Mouse (Mus musculus) liver, embryonic 11.5 days (tissue): ENCODE data around the gene Foxp1. TPM values are rescaled to one million over a fixed set of nuclear protein-coding genes. Genes with fewer than 3 reads are reported as not detected.

Experiments
- ATAC-seq: fragments of 200-750 bp; cut with Nextera tagmentation; replicated peaks from 2 replicates; pipeline ENCODE4 v1.8.0; 2017; ENCODE audit warnings: moderate number of reproducible peaks, mild to moderate bottlenecking, moderate TSS enrichment, moderate library complexity; ENCODE audit not compliant: low FRiP score
- DNase-seq: peaks from one replicate; pipeline ENCODE4 v3.0.0-alpha.2; 2017; ENCODE audit warnings: low spot score
- H3K27ac ChIP-seq: fragments of 300-500 bp; sonication (generic); 2 replicates; pipeline ENCODE4 v1.5.1; 2014; ENCODE audit warnings: mild to moderate bottlenecking, low read depth, low read length, control low read depth
- H3K27me3 ChIP-seq: fragments of 300-500 bp; sonication (generic); replicated peaks from 2 replicates; pipeline ENCODE4 v1.6.1; 2014; ENCODE audit warnings: low read length, mixed read lengths; ENCODE audit not compliant: control insufficient read depth, insufficient read depth
- H3K36me3 ChIP-seq: fragments of 300-500 bp; sonication (generic); 2 replicates; pipeline ENCODE4 v1.6.1; 2014; ENCODE audit warnings: mild to moderate bottlenecking, low read length, moderate library complexity, mixed read lengths; ENCODE audit not compliant: control insufficient read depth, insufficient read depth
- H3K4me1 ChIP-seq: fragments of 300-500 bp; sonication (generic); replicated peaks from 2 replicates; pipeline ENCODE4 v1.6.1; 2014; ENCODE audit warnings: low read length, mixed read lengths; ENCODE audit not compliant: control insufficient read depth, insufficient read depth
- H3K4me2 ChIP-seq: fragments of 300-500 bp; sonication (generic); 2 replicates; pipeline ENCODE4 v1.6.1; 2014; ENCODE audit warnings: mild to moderate bottlenecking, control low read depth, moderate library complexity
- H3K4me3 ChIP-seq: fragments of 300-500 bp; sonication (generic); 2 replicates; pipeline ENCODE4 v1.5.1; 2014; ENCODE audit warnings: low read depth, low read length, control low read depth
- H3K9ac ChIP-seq: fragments of 300-500 bp; sonication (generic); 2 replicates; pipeline ENCODE4 v1.6.1; 2014; ENCODE audit warnings: low read depth, low read length, control low read depth
- H3K9me3 ChIP-seq: fragments of 300-500 bp; sonication (generic); 2 replicates; pipeline ENCODE4 v1.6.1; 2016; ENCODE audit warnings: low read length, inconsistent platforms, mixed read lengths; ENCODE audit not compliant: control insufficient read depth
- whole genome bisulfite sequencing: fragments of 180-500 bp; shearing (Covaris S2); extraction: QIAGEN DNeasy Blood & Tissue Kit; methylation state at CpG from one replicate; pipeline ENCODE4 v1.1.7; 2014; 5-methylcytosine and 5-hydroxymethylcytosine counted together
- polyA plus RNA-seq: library from polyadenylated mRNA; unstranded; fragments of >200 nt; fragmentation: Nextera tagmentation; extraction: Ambion mirVana; gene quantifications from 2 replicates; pipeline ENCODE4 v1.2.1, GENCODE M21; 2014

Gene Foxp1
- polyA plus RNA-seq, 1 experiment from 2014 or later: 62.1 TPM

- H3K27ac ChIP-seq: no peak overlapping the region
- H3K4me3 ChIP-seq: no peak overlapping the region
- no peaks in the 10 kb centered on the region; the same call in 1 of the 2 replicates for H3K4me1 ChIP-seq
- no peaks in the 10 kb centered on the region for H3K27me3 ChIP-seq
- H3K9me3 ChIP-seq: no peaks in the 10 kb centered on the region
- 71% methylated on average over 3 of the region's 3 CpGs for WGBS
- ATAC-seq (no peak), DNase-seq (no peak)
- H3K4me2 ChIP-seq: no peak overlapping the region
- no peaks in the 10 kb centered on the region for H3K36me3 ChIP-seq
- no peak overlapping the region for H3K9ac ChIP-seq
Measured at GRCm38 (mm10) chr6:99467831-99468230, 54.7 kb downstream of the Foxp1 start.

GRCm38 (mm10) chr6:99467109-99467508 lies 55.4 kb downstream of the Foxp1 start:
- DNase-seq (no peak), ATAC-seq (no peak)
- Histone ChIP-seq H3K9ac (no peak overlapping the region), H3K27me3 (no peaks in the 10 kb centered on the region), H3K4me1 (no peaks in the 10 kb centered on the region; the same call in 1 of the 2 replicates), H3K36me3 (no peaks in the 10 kb centered on the region), H3K4me2 (no peak overlapping the region), H3K4me3 (no peak overlapping the region), H3K9me3 (no peaks in the 10 kb centered on the region), H3K27ac (no peak overlapping the region)
- WGBS: 56% methylated on average over 8 of the region's 8 CpGs

DNA sequence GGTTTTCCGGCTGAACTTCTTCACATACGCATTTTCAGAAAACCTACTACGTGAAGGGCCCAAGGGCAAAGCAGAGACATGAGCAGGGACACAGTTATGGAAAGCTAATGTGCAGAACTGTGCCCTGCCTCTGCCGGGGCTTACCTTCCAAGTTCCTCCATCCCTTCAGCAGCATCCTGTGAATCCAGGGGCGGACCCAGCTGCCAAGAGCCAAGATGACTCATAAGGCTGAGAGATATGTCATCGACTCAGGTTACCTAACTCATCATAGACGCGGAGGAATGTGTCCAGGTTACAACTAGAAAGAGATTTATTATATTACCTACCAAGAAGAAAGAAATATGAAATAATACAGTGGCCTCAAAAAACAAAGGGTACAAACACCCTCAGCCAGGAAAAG lies 56.2 kb downstream of the Foxp1 start:
- Histone ChIP-seq H3K9me3 (no peaks in the 10 kb centered on the region), H3K4me1 (no peaks in the 10 kb centered on the region; the same call in 1 of the 2 replicates), H3K9ac (no peak overlapping the region), H3K27me3 (no peaks in the 10 kb centered on the region), H3K4me3 (no peak overlapping the region), H3K27ac (no peak overlapping the region), H3K36me3 (no peaks in the 10 kb centered on the region), H3K4me2 (no peak overlapping the region)
- 72% methylated on average over 8 of the region's 8 CpGs for WGBS
- DNase-seq (no peak), ATAC-seq (no peak)

DNA sequence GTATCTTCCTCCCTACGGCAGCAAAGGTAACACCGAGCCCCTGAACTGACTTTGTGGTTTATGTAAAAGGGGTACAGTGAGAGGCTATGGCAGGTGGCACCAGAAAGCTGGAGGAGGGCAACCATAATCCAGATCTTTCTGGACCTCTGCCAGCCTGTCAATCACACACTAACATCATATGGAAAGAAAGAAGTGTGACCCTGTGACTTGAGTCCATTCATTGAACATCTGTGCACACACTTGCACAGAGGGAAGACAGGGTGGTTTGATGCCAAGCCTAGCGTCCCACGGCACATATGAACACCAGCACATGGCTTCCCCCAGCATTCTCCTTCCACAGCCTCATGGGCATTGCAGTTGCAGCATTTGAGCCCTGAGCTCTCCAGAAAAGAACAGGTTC lies 58.1 kb downstream of the Foxp1 start:
- no peak overlapping the region for H3K4me3 ChIP-seq
- WGBS: 89% methylated on average over 4 of the region's 4 CpGs
- no peaks in the 10 kb centered on the region for H3K9me3 ChIP-seq
- no peak overlapping the region for H3K4me2 ChIP-seq
- no peak overlapping the region for H3K9ac ChIP-seq
- H3K27me3 ChIP-seq: no peaks in the 10 kb centered on the region
- no peak for ATAC-seq
- no peaks in the 10 kb centered on the region; the same call in 1 of the 2 replicates for H3K36me3 ChIP-seq
- H3K27ac ChIP-seq: no peak overlapping the region
- no peak for DNase-seq
- H3K4me1 ChIP-seq: no peaks in the 10 kb centered on the region; the same call in 1 of the 2 replicates

DNA sequence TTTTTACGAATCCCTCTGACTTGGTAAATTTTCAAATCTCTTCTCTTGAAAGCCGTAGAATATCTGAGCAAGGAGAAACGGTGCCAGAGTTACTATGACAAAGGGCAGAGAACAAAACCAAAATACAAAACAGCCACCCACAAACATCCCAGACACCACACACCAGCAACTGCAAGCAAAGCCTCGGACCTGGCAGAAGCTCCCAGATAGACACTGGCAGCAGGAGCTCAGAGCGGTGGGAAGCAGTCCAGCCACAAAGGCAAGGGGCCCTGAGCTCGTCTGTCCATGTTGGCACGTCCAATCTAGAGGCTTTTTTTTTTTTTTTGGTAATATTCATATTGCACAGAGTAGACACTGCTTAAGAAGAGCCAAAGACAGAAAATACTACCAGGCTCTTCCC lies 58.6 kb downstream of the Foxp1 start:
- H3K9me3 ChIP-seq: no peaks in the 10 kb centered on the region
- H3K4me3 ChIP-seq: no peak overlapping the region
- H3K4me2 ChIP-seq: no peak overlapping the region
- H3K36me3 ChIP-seq: no peaks in the 10 kb centered on the region; the same call in 1 of the 2 replicates
- H3K9ac ChIP-seq: no peak overlapping the region
- DNase-seq (no peak), ATAC-seq (no peak)
- no peaks in the 10 kb centered on the region for H3K4me1 ChIP-seq
- no peak overlapping the region for H3K27ac ChIP-seq
- H3K27me3 ChIP-seq: no peaks in the 10 kb centered on the region
- 84% methylated on average over 7 of the region's 7 CpGs for WGBS

DNA sequence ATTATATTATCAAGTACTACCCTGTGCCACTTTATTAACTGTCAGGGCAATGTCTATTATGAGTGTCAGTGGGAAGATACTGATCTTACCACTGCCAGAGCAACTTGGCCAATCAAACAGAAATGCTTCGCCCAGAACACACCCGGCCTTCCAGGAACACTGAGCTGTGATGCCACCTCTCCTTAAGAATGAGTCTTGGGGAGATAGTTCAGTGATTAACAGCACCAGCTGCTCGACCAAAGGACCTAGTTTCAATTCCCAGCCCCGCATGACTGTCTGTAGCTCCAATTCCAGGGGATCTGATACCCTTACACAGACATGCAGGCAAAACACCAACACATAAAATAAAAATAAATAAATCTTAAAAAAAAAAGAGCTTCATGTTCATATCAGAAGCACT lies 63.7 kb downstream of the Foxp1 start:
- WGBS: 89% methylated on average over 4 of the region's 4 CpGs
- DNase-seq (no peak), ATAC-seq (no peak)
- no peak overlapping the region for H3K9ac ChIP-seq
- H3K27ac ChIP-seq: no peak overlapping the region
- H3K9me3 ChIP-seq: no peaks in the 10 kb centered on the region
- no peak overlapping the region for H3K4me3 ChIP-seq
- H3K36me3 ChIP-seq: no peaks in the 10 kb centered on the region; the same call in 1 of the 2 replicates
- no peaks in the 10 kb centered on the region for H3K27me3 ChIP-seq
- H3K4me2 ChIP-seq: no peak overlapping the region
- no peaks in the 10 kb centered on the region for H3K4me1 ChIP-seq

DNA sequence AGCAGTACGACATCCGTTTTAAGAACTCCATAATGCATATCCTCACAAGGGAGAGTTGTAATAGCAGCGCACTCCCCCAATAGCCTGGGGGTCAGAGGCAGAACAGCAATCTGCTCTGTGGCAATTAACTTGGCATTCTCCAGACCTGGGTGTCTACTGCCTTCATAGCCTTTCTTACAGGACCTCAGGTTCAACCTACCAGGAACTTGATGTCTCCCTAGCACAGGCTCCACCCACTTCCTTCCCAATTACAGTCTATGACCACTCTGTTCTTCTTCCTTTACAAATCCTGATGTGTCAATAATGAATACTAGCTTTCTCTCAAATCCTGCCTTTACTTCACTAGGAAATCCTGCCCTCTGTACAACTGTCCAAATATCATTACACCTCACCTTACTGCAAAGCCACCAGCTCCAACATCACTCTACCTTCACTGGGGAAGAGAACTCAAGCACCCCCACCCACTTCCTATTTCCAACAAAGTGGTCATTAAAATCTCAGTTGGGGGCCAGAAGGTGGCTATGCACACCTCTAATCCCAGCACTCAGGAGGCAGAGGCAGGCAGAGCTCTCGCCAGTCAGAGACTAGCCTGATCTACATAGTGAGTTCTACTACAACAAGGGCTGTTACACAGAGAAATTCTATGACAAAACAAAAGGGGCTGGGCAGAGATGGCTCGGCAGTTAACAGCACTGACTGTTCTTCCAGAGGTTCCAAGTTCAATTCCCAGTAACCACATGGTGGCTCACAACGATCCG lies 68.6 kb downstream of the Foxp1 start:
- Histone ChIP-seq H3K9me3 (no peaks in the 10 kb centered on the region), H3K9ac (no peak overlapping the region), H3K4me3 (no peak overlapping the region), H3K4me1 (peaks cover 3% of the 10 kb centered on the region; the same call in 1 of the 2 replicates), H3K27me3 (no peaks in the 10 kb centered on the region), H3K4me2 (no peak overlapping the region), H3K36me3 (no peaks in the 10 kb centered on the region), H3K27ac (no peak overlapping the region)
- ATAC-seq: no peak
- DNase-seq: no peak
- 90% methylated on average over 7 of the region's 7 CpGs for WGBS

- WGBS: 60% methylated on average over 2 of the region's 2 CpGs
- no peak for DNase-seq
- no peak overlapping the region for H3K9ac ChIP-seq
- ATAC-seq: no peak
- peaks cover 3% of the 10 kb centered on the region; the same call in 1 of the 2 replicates for H3K4me1 ChIP-seq
- no peaks in the 10 kb centered on the region for H3K27me3 ChIP-seq
- H3K9me3 ChIP-seq: no peaks in the 10 kb centered on the region
- no peaks in the 10 kb centered on the region for H3K36me3 ChIP-seq
- H3K27ac ChIP-seq: no peak overlapping the region
- no peak overlapping the region for H3K4me3 ChIP-seq
- H3K4me2 ChIP-seq: no peak overlapping the region
Measured at GRCm38 (mm10) chr6:99452638-99453185, 69.8 kb downstream of the Foxp1 start.

DNA sequence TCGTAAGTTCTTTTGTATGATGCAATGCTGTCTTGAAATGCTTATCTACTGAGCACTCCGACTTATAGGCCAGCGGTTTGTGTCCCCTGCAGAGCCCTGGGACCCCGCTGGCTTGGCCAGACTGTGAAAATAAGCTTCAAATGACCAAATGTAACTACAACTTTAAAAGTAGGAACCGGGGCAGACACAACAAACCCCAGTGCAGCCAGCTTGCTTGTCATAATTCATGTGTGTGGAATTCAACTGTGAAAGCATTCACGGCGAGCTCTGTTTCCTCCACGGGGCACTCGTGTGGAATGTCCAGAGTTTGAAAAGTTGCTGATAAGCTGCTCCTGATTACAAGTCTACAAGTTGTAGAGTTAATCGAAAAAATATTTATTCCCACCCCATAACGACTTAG lies 71.0 kb downstream of the Foxp1 start:
- no peak overlapping the region for H3K4me3 ChIP-seq
- ATAC-seq (no peak), DNase-seq (no peak)
- H3K9ac ChIP-seq: no peak overlapping the region
- peaks cover 3% of the 10 kb centered on the region; the same call in 1 of the 2 replicates for H3K4me1 ChIP-seq
- no peak overlapping the region; the same call in 1 of the 2 replicates for H3K27ac ChIP-seq
- H3K36me3 ChIP-seq: no peaks in the 10 kb centered on the region
- no peak overlapping the region for H3K4me2 ChIP-seq
- WGBS: 51% methylated on average over 11 of the region's 11 CpGs
- H3K9me3 ChIP-seq: no peaks in the 10 kb centered on the region
- H3K27me3 ChIP-seq: no peaks in the 10 kb centered on the region
